Mouse (Mus musculus) MEL-GATA-1-ER (cell line): Measurements from ENCODE around the gene Ttyh2.
A peak's percentile ranks its signal among the peaks of the same experiment; 100 is the strongest.

Source experiments
- DNase-seq: peaks from one replicate; pipeline ENCODE4 v3.0.0-alpha.2; 2012; ENCODE audit warnings: low read depth; ENCODE audit errors: extremely low read depth

Ttyh2 gene

GRCm38 (mm10) chr11:114704071-114704913, 29.1 kb downstream of the Ttyh2 start:
- no peak for DNase-seq

DNA sequence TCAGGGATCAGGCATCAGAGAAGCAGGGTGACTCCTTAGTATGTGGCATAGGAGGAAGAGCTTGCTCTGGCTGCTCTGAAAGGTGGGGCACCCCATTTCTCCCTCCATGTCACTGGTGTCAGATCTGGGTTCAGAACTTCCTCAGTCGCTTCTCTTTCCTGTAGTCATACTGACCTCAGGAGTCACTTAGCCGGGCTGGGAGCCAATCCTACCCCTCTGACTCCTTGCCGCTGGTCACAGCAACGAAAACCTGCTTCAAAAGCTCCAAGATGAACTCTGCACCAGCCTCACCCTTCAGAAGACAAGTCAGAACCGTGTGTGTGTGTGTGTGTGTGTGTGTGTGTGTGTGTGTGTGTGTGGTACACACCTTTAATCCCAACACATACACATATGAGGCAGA, 31.1 kb downstream of the Ttyh2 start:
- no peak for DNase-seq

- DNase-seq: no peak
Observed at GRCm38 (mm10) chr11:114711393-114711792, 36.2 kb downstream of the Ttyh2 start.

- DNase-seq: no peak
Observed at GRCm38 (mm10) chr11:114711861-114712260, 36.6 kb downstream of the Ttyh2 start.

DNA sequence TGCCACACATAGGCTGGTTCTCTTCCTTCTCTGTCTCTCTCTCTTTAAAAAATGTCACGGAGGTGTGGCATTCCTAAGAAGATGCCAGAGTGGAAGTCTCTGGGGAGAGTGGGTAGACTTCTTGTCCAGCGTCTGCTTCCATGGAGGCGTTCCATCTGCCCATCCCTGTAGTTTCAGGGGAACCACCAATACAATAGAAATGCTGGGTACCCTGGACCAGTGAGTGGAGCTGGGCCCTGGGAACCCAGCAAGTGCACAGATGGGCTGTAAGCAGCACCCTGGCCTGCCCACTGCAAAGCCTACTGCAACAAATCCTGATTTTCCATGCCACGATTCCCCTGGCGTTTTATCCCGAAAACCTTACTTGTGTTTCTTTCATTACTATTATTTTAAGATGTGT, 39.3 kb downstream of the Ttyh2 start:
- no peak for DNase-seq

- no peak for DNase-seq
Observed at GRCm38 (mm10) chr11:114715531-114715930, 40.3 kb downstream of the Ttyh2 start.

DNA sequence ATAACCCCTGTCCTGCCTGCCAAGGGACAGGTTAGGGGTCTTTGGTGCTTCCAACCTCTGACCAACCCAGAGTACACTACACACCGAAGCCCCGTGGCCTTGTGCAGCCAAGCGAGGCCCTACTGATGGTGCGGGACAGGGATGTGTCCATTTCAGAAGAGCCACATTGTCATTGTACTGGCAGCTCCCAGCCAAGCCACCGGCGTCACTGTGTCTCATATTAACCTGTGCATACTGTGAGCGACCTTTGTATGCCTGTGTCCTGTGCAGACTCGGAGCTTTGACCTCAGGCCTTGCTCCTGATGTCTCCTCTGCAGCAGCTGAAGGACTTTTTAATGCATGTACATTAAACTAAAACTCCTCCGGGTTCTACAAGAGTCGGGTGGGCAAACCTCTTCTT, 45.3 kb downstream of the Ttyh2 start:
- DNase-seq: no peak

- DNase-seq: no peak
Observed at GRCm38 (mm10) chr11:114722438-114722837, 47.2 kb downstream of the Ttyh2 start.

DNA sequence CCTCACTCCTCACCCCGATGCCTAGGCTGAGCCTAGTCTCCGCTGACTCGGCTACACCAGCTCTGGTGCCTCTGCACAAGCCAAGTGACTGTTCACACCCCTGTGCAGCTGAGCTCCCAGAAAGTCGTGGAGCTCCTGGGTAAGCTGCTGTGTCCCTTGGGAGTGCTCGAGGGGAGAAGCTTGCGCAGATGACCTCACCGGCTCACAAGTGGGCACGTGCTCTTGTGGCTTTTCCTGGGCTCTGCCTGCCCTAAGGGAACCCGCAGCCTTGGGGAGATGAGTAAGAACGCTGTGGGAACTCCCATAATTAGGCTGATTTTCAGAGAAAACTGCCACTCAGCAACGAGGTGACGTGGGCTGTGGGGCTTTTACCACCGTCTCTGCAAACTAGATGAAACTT, 47.8 kb downstream of the Ttyh2 start:
- DNase-seq: no peak

DNA sequence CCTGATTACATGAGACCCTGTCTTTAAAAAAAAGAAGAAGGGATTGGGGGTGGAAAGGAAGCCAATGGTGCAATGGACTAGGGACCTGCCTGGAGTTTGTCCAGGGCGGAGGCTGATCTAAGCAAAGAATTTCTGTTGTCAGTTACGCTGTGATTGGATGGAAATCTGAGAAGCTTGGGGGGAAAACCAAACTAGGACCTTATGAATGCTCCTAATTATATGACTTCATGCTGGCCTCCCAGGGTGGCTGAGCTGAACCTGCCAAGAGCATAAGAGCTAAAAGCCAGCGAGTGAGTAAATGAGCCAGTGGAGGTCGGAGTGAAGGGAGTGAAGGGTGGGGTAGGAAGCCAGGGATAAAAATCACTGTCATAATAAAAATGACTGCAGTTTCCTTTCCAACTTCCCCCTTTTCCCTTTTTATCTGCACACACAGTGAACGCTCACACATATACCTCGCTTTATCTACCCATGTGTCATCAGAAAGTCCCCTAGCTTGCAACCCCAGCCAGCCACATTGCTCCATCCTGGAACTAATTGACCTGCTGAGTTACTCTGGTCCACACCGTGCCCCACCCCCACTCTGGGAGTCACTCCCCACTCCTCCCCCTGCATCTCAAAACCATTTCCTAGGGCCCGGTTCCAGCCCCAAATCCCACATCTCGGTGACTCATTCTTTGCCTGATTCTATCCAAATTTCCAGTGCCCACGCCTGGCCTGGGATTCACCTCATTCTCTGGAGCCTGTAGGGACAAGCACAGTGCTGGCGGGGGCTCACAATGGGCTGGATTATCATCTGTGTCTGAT, 49.8 kb downstream of the Ttyh2 start:
- no peak for DNase-seq

- no peak for DNase-seq
Observed at GRCm38 (mm10) chr11:114726965-114727825, 52.0 kb downstream of the Ttyh2 start, which contains the start of gene Dnaic2. Dnaic2 (plus strand) TSS chr11:114727408.

GRCm38 (mm10) chr11:114727826-114728186, 52.6 kb downstream of the Ttyh2 start:
- no peak for DNase-seq

- no peak for DNase-seq
Observed at GRCm38 (mm10) chr11:114728333-114728732, 53.1 kb downstream of the Ttyh2 start.

- no peak for DNase-seq
Observed at GRCm38 (mm10) chr11:114729832-114730363, 54.7 kb downstream of the Ttyh2 start.

GRCm38 (mm10) chr11:114731711-114732110, 56.5 kb downstream of the Ttyh2 start:
- DNase-seq: no peak

GRCm38 (mm10) chr11:114732890-114733289, 57.7 kb downstream of the Ttyh2 start:
- DNase-seq: no peak

GRCm38 (mm10) chr11:114736111-114736510, 60.9 kb downstream of the Ttyh2 start:
- no peak for DNase-seq

- no peak for DNase-seq
Observed at GRCm38 (mm10) chr11:114736913-114737624, 61.8 kb downstream of the Ttyh2 start.

- DNase-seq: no peak
Observed at GRCm38 (mm10) chr11:114740598-114740997, 65.4 kb downstream of the Ttyh2 start.

GRCm38 (mm10) chr11:114741451-114741850, 66.2 kb downstream of the Ttyh2 start:
- DNase-seq: no peak

- peak; percentile 54 for DNase-seq
Observed at GRCm38 (mm10) chr11:114745134-114745533, 69.9 kb downstream of the Ttyh2 start.
